Mouse (Mus musculus): ENCODE data around the gene Atp12a. TPM values are rescaled to one million over a fixed set of nuclear protein-coding genes. Genes with fewer than 3 reads are reported as not detected.

The Atp12a gene
- not detected in 2 replicates for total RNA-seq (2014; rRNA removed)
- 0.04 TPM in 1 of 2 replicates, not detected in the other for polyA plus RNA-seq (2012; rRNA removed)

GRCm38 (mm10) chr14:56364711-56365237, at the start of gene Atp12a:
Gene Atp12a (plus strand): TSS chr14:56365068.
- Histone ChIP-seq H3K4me1 (ENCODE audit: control insufficient read depth, insufficient read depth, low read length) (no peaks in the 10 kb centered on the region), H3K9ac (ENCODE audit: low read depth, low read length) (no peak within 1 kb of the TSS), H3K79me2 (ENCODE audit: control insufficient read depth, insufficient read depth, low read length) (no peaks in the 10 kb centered on the region), H3K27me3 (ENCODE audit: control insufficient read depth, insufficient read depth, low read length) (peaks cover 9% of the 10 kb centered on the region), H3K4me3 (ENCODE audit: insufficient read depth, low read depth, low read length) (no peak within 1 kb of the TSS), H3K36me3 (ENCODE audit: control insufficient read depth, insufficient read depth, low read length) (no peaks in the 10 kb centered on the region), H3K27ac (replicated peaks; ENCODE audit: insufficient read depth, low read depth, low read length) (no peak within 1 kb of the TSS)
- 2% methylated on average over 48 of the region's 48 CpGs for WGBS
- no peak for DNase-seq (ENCODE audit: extremely low read depth, low read depth, low spot score)
- TF ChIP-seq POLR2A (IDR thresholded peaks at IDR 0.05; ENCODE audit: extremely low read depth, insufficient read depth, low read length) (no peak), CTCF (IDR thresholded peaks at IDR 0.05; ENCODE audit: low read depth, low read length) (no peak)

- H3K36me3 ChIP-seq (ENCODE audit: control insufficient read depth, insufficient read depth, low read length), result no peaks in the 10 kb centered on the region
- no peak for TF ChIP-seq POLR2A (IDR thresholded peaks at IDR 0.05; ENCODE audit: extremely low read depth, insufficient read depth, low read length)
- no peak for TF ChIP-seq CTCF (IDR thresholded peaks at IDR 0.05; ENCODE audit: low read depth, low read length)
- H3K27me3 ChIP-seq (ENCODE audit: control insufficient read depth, insufficient read depth, low read length), result no peaks in the 10 kb centered on the region
- H3K9ac ChIP-seq (ENCODE audit: low read depth, low read length), result no peak overlapping the region
- no peaks in the 10 kb centered on the region; the same call in 1 of the 2 replicates for H3K4me1 ChIP-seq (ENCODE audit: control insufficient read depth, insufficient read depth, low read length)
- H3K4me3 ChIP-seq (ENCODE audit: insufficient read depth, low read depth, low read length), result no peak overlapping the region
- no peaks in the 10 kb centered on the region for H3K79me2 ChIP-seq (ENCODE audit: control insufficient read depth, insufficient read depth, low read length)
- 65% methylated on average over 7 of the region's 7 CpGs for WGBS
- DNase-seq (ENCODE audit: extremely low read depth, low read depth, low spot score), result no peak
- no peak overlapping the region for H3K27ac ChIP-seq (replicated peaks; ENCODE audit: insufficient read depth, low read depth, low read length)
Observed at GRCm38 (mm10) chr14:56315519-56315918, 49.3 kb upstream of the Atp12a start.

- H3K79me2 ChIP-seq (ENCODE audit: control insufficient read depth, insufficient read depth, low read length), result no peaks in the 10 kb centered on the region
- no peak overlapping the region for H3K27ac ChIP-seq (replicated peaks; ENCODE audit: insufficient read depth, low read depth, low read length)
- H3K27me3 ChIP-seq (ENCODE audit: control insufficient read depth, insufficient read depth, low read length), result no peaks in the 10 kb centered on the region
- TF ChIP-seq POLR2A (IDR thresholded peaks at IDR 0.05; ENCODE audit: extremely low read depth, insufficient read depth, low read length), result no peak
- no peak for TF ChIP-seq CTCF (IDR thresholded peaks at IDR 0.05; ENCODE audit: low read depth, low read length)
- H3K4me1 ChIP-seq (ENCODE audit: control insufficient read depth, insufficient read depth, low read length), result no peaks in the 10 kb centered on the region; the same call in 1 of the 2 replicates
- WGBS, result 84% methylated on average over 4 of the region's 4 CpGs
- no peak overlapping the region for H3K4me3 ChIP-seq (ENCODE audit: insufficient read depth, low read depth, low read length)
- no peak for DNase-seq (ENCODE audit: extremely low read depth, low read depth, low spot score)
- H3K36me3 ChIP-seq (ENCODE audit: control insufficient read depth, insufficient read depth, low read length), result no peaks in the 10 kb centered on the region
- H3K9ac ChIP-seq (ENCODE audit: low read depth, low read length), result no peak overlapping the region
Observed at GRCm38 (mm10) chr14:56316333-56316732, 48.5 kb upstream of the Atp12a start.

- Histone ChIP-seq H3K9ac (ENCODE audit: low read depth, low read length) (no peak overlapping the region), H3K27ac (replicated peaks; ENCODE audit: insufficient read depth, low read depth, low read length) (no peak overlapping the region), H3K4me1 (ENCODE audit: control insufficient read depth, insufficient read depth, low read length) (no peaks in the 10 kb centered on the region), H3K79me2 (ENCODE audit: control insufficient read depth, insufficient read depth, low read length) (no peaks in the 10 kb centered on the region), H3K4me3 (ENCODE audit: insufficient read depth, low read depth, low read length) (no peak overlapping the region), H3K27me3 (ENCODE audit: control insufficient read depth, insufficient read depth, low read length) (no peaks in the 10 kb centered on the region), H3K36me3 (ENCODE audit: control insufficient read depth, insufficient read depth, low read length) (no peaks in the 10 kb centered on the region)
- TF ChIP-seq POLR2A (IDR thresholded peaks at IDR 0.05; ENCODE audit: extremely low read depth, insufficient read depth, low read length) (no peak), CTCF (IDR thresholded peaks at IDR 0.05; ENCODE audit: low read depth, low read length) (no peak)
- DNase-seq (ENCODE audit: extremely low read depth, low read depth, low spot score), result no peak
- WGBS, result 78% methylated on average over 1 of the region's 1 CpGs
Observed at GRCm38 (mm10) chr14:56322982-56323381, 41.9 kb upstream of the Atp12a start.

- H3K4me1 ChIP-seq (ENCODE audit: control insufficient read depth, insufficient read depth, low read length), result no peaks in the 10 kb centered on the region
- no peak overlapping the region for H3K9ac ChIP-seq (ENCODE audit: low read depth, low read length)
- no peak for DNase-seq (ENCODE audit: extremely low read depth, low read depth, low spot score)
- no peaks in the 10 kb centered on the region for H3K79me2 ChIP-seq (ENCODE audit: control insufficient read depth, insufficient read depth, low read length)
- H3K4me3 ChIP-seq (ENCODE audit: insufficient read depth, low read depth, low read length), result no peak overlapping the region
- no peak overlapping the region for H3K27ac ChIP-seq (replicated peaks; ENCODE audit: insufficient read depth, low read depth, low read length)
- no peaks in the 10 kb centered on the region for H3K36me3 ChIP-seq (ENCODE audit: control insufficient read depth, insufficient read depth, low read length)
- TF ChIP-seq CTCF (IDR thresholded peaks at IDR 0.05; ENCODE audit: low read depth, low read length) (no peak), POLR2A (IDR thresholded peaks at IDR 0.05; ENCODE audit: extremely low read depth, insufficient read depth, low read length) (no peak)
- no peaks in the 10 kb centered on the region for H3K27me3 ChIP-seq (ENCODE audit: control insufficient read depth, insufficient read depth, low read length)
Observed at GRCm38 (mm10) chr14:56325038-56325437, 39.8 kb upstream of the Atp12a start.

- TF ChIP-seq CTCF (IDR thresholded peaks at IDR 0.05; ENCODE audit: low read depth, low read length), result no peak
- TF ChIP-seq POLR2A (IDR thresholded peaks at IDR 0.05; ENCODE audit: extremely low read depth, insufficient read depth, low read length), result no peak
- H3K27me3 ChIP-seq (ENCODE audit: control insufficient read depth, insufficient read depth, low read length), result no peaks in the 10 kb centered on the region
- no peaks in the 10 kb centered on the region for H3K36me3 ChIP-seq (ENCODE audit: control insufficient read depth, insufficient read depth, low read length)
- no peak overlapping the region for H3K4me3 ChIP-seq (ENCODE audit: insufficient read depth, low read depth, low read length)
- H3K79me2 ChIP-seq (ENCODE audit: control insufficient read depth, insufficient read depth, low read length), result no peaks in the 10 kb centered on the region
- no peak for DNase-seq (ENCODE audit: extremely low read depth, low read depth, low spot score)
- no peak overlapping the region for H3K9ac ChIP-seq (ENCODE audit: low read depth, low read length)
- H3K27ac ChIP-seq (replicated peaks; ENCODE audit: insufficient read depth, low read depth, low read length), result no peak overlapping the region
- peaks cover 3% of the 10 kb centered on the region; the same call in 1 of the 2 replicates for H3K4me1 ChIP-seq (ENCODE audit: control insufficient read depth, insufficient read depth, low read length)
Observed at GRCm38 (mm10) chr14:56333700-56334099, 31.2 kb upstream of the Atp12a start.

Measured in liver, adult 2 months (tissue).